Mouse (Mus musculus) cortical plate, adult 2 months (tissue): Measurements from ENCODE around the gene Asb16.

ENCODE experiments used
- CTCF ChIP-seq: fragments of 200-500 bp; IDR thresholded peaks from 2 replicates; pipeline ENCODE4 v1.5.1; 2011; ENCODE audit warnings: mild to moderate bottlenecking, control low read depth, low read length; ENCODE audit not compliant: insufficient read depth; ENCODE audit errors: extremely low read depth
- POLR2A ChIP-seq: fragments of 200-500 bp; IDR thresholded peaks from 2 replicates; pipeline ENCODE4 v1.6.1; 2011; ENCODE audit warnings: mild to moderate bottlenecking, low read length, control low read depth; ENCODE audit not compliant: insufficient read depth; ENCODE audit errors: extremely low read depth

- no peak for TF ChIP-seq POLR2A
- no peak for TF ChIP-seq CTCF
Measured at GRCm38 (mm10) chr11:102327250-102327649, 58.7 kb downstream of the Asb16 start.
